Comparison of ENCODE assay signal across 8 mouse cellular contexts in the genomic region with DNA sequence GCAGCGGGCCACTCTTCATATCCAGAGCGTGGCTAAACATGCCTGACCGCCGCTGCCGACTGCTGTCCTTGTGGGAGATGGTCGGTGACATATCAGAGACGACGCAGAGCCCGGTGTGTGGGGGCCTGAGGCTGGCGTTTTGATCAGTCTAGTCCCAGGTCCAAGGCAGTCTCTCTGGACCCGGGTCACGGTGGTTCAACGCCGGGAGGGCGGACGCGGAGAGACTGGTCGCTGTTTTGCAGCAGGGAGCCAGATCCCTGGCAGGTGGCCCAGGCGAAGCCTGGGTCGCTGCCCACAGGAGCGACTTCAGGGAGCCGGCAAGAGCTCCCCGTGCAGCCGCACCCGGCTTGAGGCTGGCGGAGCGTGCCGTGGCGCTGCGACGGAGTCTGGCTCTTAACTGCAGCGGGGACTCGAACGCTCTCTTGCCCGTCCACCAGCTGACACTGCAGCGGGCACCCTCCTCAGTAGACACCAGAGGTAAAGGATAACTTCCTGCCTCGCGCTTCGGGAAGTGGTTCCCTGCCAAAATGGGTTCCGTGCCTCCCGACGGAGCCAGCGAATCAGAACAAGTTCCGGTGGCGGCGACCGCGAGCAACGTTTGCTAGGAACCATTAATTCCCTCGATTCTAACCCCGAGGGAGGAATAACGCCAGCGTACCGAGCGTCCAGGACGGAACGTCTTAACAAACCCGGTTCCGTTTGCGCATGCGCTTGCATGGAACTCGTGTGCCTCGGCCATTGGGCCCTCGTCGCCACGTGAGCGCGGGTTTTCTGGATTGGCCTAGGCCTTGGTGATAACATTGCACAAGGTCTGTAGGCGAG. TPM values are rescaled to one million over a fixed set of nuclear protein-coding genes. Genes with fewer than 3 reads are reported as not detected.
DNase-seq lines count a peak whose midpoint lies in the region; ATAC-seq and TF ChIP-seq lines count a peak whose summit lies in the region.

A gene (minus strand): TSS at position 669 of the 822 bp plus-strand sequence.

- TF ChIP-seq CTCF in ES-Bruce4 (IDR thresholded peaks at IDR 0.05; ENCODE audit: low read depth, low read length), result no peak
- TF ChIP-seq CTCF in liver, postnatal 0 days (IDR thresholded peaks at IDR 0.05; ENCODE audit: low read depth), result no peak

- TF ChIP-seq EP300 in ES-Bruce4 (IDR thresholded peaks at IDR 0.05; ENCODE audit: insufficient read depth, low read depth, low read length), result peak; percentile 56; the same call in 1 of the 2 replicates
- peak; percentile 54; the same call in 1 of the 2 replicates for TF ChIP-seq EP300 in liver, postnatal 0 days (IDR thresholded peaks at IDR 0.05; ENCODE audit: low read depth)

- H3K27me3 ChIP-seq in ES-Bruce4 (ENCODE audit: control insufficient read depth, insufficient read depth, low read length, poor library complexity, severe bottlenecking), result no peaks in the 10 kb centered on the region
- H3K27me3 ChIP-seq in forebrain, embryonic 13.5 days, result peaks cover 5% of the 10 kb centered on the region; the same call in 1 of the 2 replicates
- H3K27me3 ChIP-seq in liver, postnatal 0 days (ENCODE audit: insufficient read depth, low read length), result no peaks in the 10 kb centered on the region
- no peaks in the 10 kb centered on the region for H3K27me3 ChIP-seq in neural tube, embryonic 14.5 days (ENCODE audit: control insufficient read depth, insufficient read depth, low read length)

- peak; percentile 99 to 100 for DNase-seq in heart, postnatal 10 days
- peak; percentile 100 for DNase-seq in large intestine, adult 2 months (ENCODE audit: low read depth, low spot score)
- peak; percentile 99 for DNase-seq in liver, postnatal 0 days
- DNase-seq in testis, postnatal 10 days (ENCODE audit: low spot score), result peak; percentile 99

- H3K9ac ChIP-seq in ES-Bruce4 (ENCODE audit: low read depth, poor library complexity, severe bottlenecking), result peak within 1 kb of the TSS; percentile 67
- peak within 1 kb of the TSS; percentile 85 for H3K9ac ChIP-seq in forebrain, embryonic 13.5 days
- peak within 1 kb of the TSS; percentile 71 for H3K9ac ChIP-seq in liver, postnatal 0 days (replicated peaks)
- H3K9ac ChIP-seq in neural tube, embryonic 14.5 days (replicated peaks; ENCODE audit: low read depth, low read length), result peak within 1 kb of the TSS; percentile 69

- H3K36me3 ChIP-seq in ES-Bruce4 (ENCODE audit: control insufficient read depth, insufficient read depth, low read length, poor library complexity, severe bottlenecking), result no peaks in the 10 kb centered on the region
- H3K36me3 ChIP-seq in forebrain, embryonic 13.5 days (ENCODE audit: poor library complexity, severe bottlenecking), result no peaks in the 10 kb centered on the region
- H3K36me3 ChIP-seq in liver, postnatal 0 days (replicated peaks; ENCODE audit: insufficient read depth, low read length), result no peaks in the 10 kb centered on the region
- H3K36me3 ChIP-seq in neural tube, embryonic 14.5 days (ENCODE audit: control insufficient read depth, insufficient read depth, low read length), result no peaks in the 10 kb centered on the region

- no peaks in the 10 kb centered on the region for H3K9me3 ChIP-seq in ES-Bruce4 (replicated peaks; ENCODE audit: control insufficient read depth, insufficient read depth, low read length, poor library complexity, severe bottlenecking)
- no peaks in the 10 kb centered on the region for H3K9me3 ChIP-seq in forebrain, embryonic 13.5 days (replicated peaks)
- H3K9me3 ChIP-seq in liver, postnatal 0 days (ENCODE audit: low read length), result no peaks in the 10 kb centered on the region
- H3K9me3 ChIP-seq in neural tube, embryonic 14.5 days (ENCODE audit: control insufficient read depth, low read length), result no peaks in the 10 kb centered on the region

- under 1% methylated on average over 69 of the region's 69 CpGs for WGBS in forebrain, embryonic 13.5 days
- under 1% methylated on average over 69 of the region's 69 CpGs for WGBS in large intestine, adult 2 months
- under 1% methylated on average over 69 of the region's 69 CpGs for WGBS in liver, postnatal 0 days (ENCODE audit: insufficient replicate concordance)
- under 1% methylated on average over 69 of the region's 69 CpGs for whole genome bisulfite sequencing in neural tube, embryonic 14.5 days

- peak; percentile 28 for TF ChIP-seq POLR2A in ES-Bruce4 (IDR thresholded peaks at IDR 0.05; ENCODE audit: insufficient read depth, low read length)

- intact Hi-C loops in heart, postnatal 10 days (cut with DNase I), result loop anchor here (5.0 kb wide), 1 partner anchor 37 kb away; a partner anchor contains a TSS

- peak within 1 kb of the TSS; percentile 61 for H3K4me3 ChIP-seq in ES-Bruce4 (ENCODE audit: low read depth, low read length)
- H3K4me3 ChIP-seq in forebrain, embryonic 13.5 days, result peak within 1 kb of the TSS; percentile 72
- H3K4me3 ChIP-seq in liver, postnatal 0 days (ENCODE audit: low read depth, low read length), result peak within 1 kb of the TSS; percentile 84
- peak within 1 kb of the TSS; percentile 84 for H3K4me3 ChIP-seq in neural tube, embryonic 14.5 days (ENCODE audit: low read depth, low read length)

- peak within 1 kb of the TSS; percentile 88 for H3K4me2 ChIP-seq in forebrain, embryonic 13.5 days
- H3K4me2 ChIP-seq in liver, postnatal 0 days (ENCODE audit: low read depth, low read length), result peak within 1 kb of the TSS; percentile 85
- peak within 1 kb of the TSS; percentile 72 for H3K4me2 ChIP-seq in neural tube, embryonic 14.5 days (ENCODE audit: low read depth, low read length)

- H3K27ac ChIP-seq in ES-Bruce4 (ENCODE audit: insufficient read depth, low read length), result no peak within 1 kb of the TSS
- H3K27ac ChIP-seq in forebrain, embryonic 13.5 days, result peak within 1 kb of the TSS; percentile 83
- peak within 1 kb of the TSS; percentile 89 for H3K27ac ChIP-seq in liver, postnatal 0 days (ENCODE audit: low read depth)
- peak within 1 kb of the TSS; percentile 88 for H3K27ac ChIP-seq in neural tube, embryonic 14.5 days (ENCODE audit: low read depth, low read length)

- H3K4me1 ChIP-seq in ES-Bruce4 (ENCODE audit: control insufficient read depth, insufficient read depth, low read length), result no peaks in the 10 kb centered on the region
- H3K4me1 ChIP-seq in forebrain, embryonic 13.5 days, result peaks cover 26% of the 10 kb centered on the region
- H3K4me1 ChIP-seq in liver, postnatal 0 days (ENCODE audit: insufficient read depth), result peaks cover 15% of the 10 kb centered on the region
- peaks cover 20% of the 10 kb centered on the region for H3K4me1 ChIP-seq in neural tube, embryonic 14.5 days (ENCODE audit: control insufficient read depth, insufficient read depth, low read length)

- ATAC-seq in cerebellum, adult (ENCODE audit: insufficient number of reproducible peaks, low FRiP score, low TSS enrichment), result peak; percentile 94
- ATAC-seq in forebrain, embryonic 13.5 days, result peak; percentile 98
- ATAC-seq in liver, postnatal 0 days, result peak; percentile 97
- ATAC-seq in neural tube, embryonic 14.5 days (ENCODE audit: low read depth), result peak; percentile 98

RNA-seq across cellular contexts. Expression of the gene that starts here (rescaled TPM):
- 13.8 and 15.2 TPM in 2 replicates for polyA plus RNA-seq in ES-Bruce4 (2011; ENCODE audit: insufficient read depth, insufficient read length, low read depth, missing spikeins)
- polyA plus RNA-seq in forebrain, embryonic 13.5 days (2015; fragmentation: Nextera tagmentation; extraction: Ambion mirVana), result 14.3 and 15.2 TPM in 2 replicates
- total RNA-seq in heart, postnatal 10 days (2021), result 10 to 100 TPM in 1 of 2 experiments, 1 to 10 TPM in 1; 9.6 to 10.9 TPM
- polyA plus RNA-seq in large intestine, adult 2 months (2012; rRNA removed), result 19.5 and 27.3 TPM in 2 replicates
- polyA plus RNA-seq in liver, postnatal 0 days (2015; fragmentation: Nextera tagmentation; extraction: Ambion mirVana), result 12.2 and 13.7 TPM in 2 replicates
- 18.2 and 19.8 TPM in 2 replicates for polyA plus RNA-seq in neural tube, embryonic 14.5 days (2014; fragmentation: Nextera tagmentation; extraction: Ambion mirVana)
